Mouse (Mus musculus) intestine, embryonic 16.5 days (tissue): ENCODE measurements at regions not wholly inside any gene's neighbourhood (a gene's known extent, or its start where the extent isn't known, plus 50 kb on each side); places are given as distances from the start of the nearest gene placed in this dataset.
A peak's percentile ranks its signal among the peaks of the same experiment; 100 is the strongest.

Source experiments
- ATAC-seq: fragments of 200-750 bp; cut with Nextera tagmentation; 2 replicates; pipeline ENCODE4 v1.8.0; 2017; ENCODE audit warnings: moderate TSS enrichment, moderate library complexity
- H3K27ac ChIP-seq: fragments of 300-500 bp; sonication (generic); 2 replicates; pipeline ENCODE4 v1.5.1; 2014; ENCODE audit warnings: mild to moderate bottlenecking, low read length
- H3K27me3 ChIP-seq: fragments of 300-500 bp; sonication (generic); replicated peaks from 2 replicates; pipeline ENCODE4 v1.6.1; 2014; ENCODE audit warnings: low read length, control low read depth, mixed read lengths; ENCODE audit not compliant: control insufficient read depth, insufficient read depth
- H3K36me3 ChIP-seq: fragments of 300-500 bp; sonication (generic); 2 replicates; pipeline ENCODE4 v1.6.1; 2014; ENCODE audit warnings: low read length, control low read depth; ENCODE audit not compliant: control insufficient read depth, insufficient read depth
- H3K4me1 ChIP-seq: fragments of 300-500 bp; sonication (generic); 2 replicates; pipeline ENCODE4 v1.6.1; 2014; ENCODE audit warnings: low read length, control low read depth, mixed read lengths; ENCODE audit not compliant: control insufficient read depth, insufficient read depth
- H3K4me2 ChIP-seq: fragments of 300-500 bp; sonication (generic); 2 replicates; pipeline ENCODE4 v1.6.1; 2014; ENCODE audit warnings: low read depth, low read length, control low read depth
- H3K4me3 ChIP-seq: fragments of 300-500 bp; sonication (generic); 2 replicates; pipeline ENCODE4 v1.5.1; 2014; ENCODE audit warnings: mild to moderate bottlenecking, low read length
- H3K9ac ChIP-seq: fragments of 300-500 bp; sonication (generic); 2 replicates; pipeline ENCODE4 v1.6.1; 2014; ENCODE audit warnings: low read depth, low read length
- H3K9me3 ChIP-seq: fragments of 300-500 bp; sonication (generic); 2 replicates; pipeline ENCODE4 v1.6.1; 2016; ENCODE audit warnings: low read length, control low read depth; ENCODE audit not compliant: control insufficient read depth
- WGBS: fragments of 180-500 bp; shearing (Covaris S2); extraction: QIAGEN DNeasy Blood & Tissue Kit; methylation state at CpG from one replicate; pipeline ENCODE4 v1.1.7; 2014; 5-methylcytosine and 5-hydroxymethylcytosine counted together

- Histone ChIP-seq H3K27ac (no peak overlapping the region), H3K36me3 (no peaks in the 10 kb centered on the region), H3K4me1 (no peaks in the 10 kb centered on the region), H3K9ac (no peak overlapping the region), H3K27me3 (no peaks in the 10 kb centered on the region), H3K4me3 (no peak overlapping the region), H3K9me3 (no peaks in the 10 kb centered on the region), H3K4me2 (no peak overlapping the region)
- 93% methylated on average over 6 of the region's 6 CpGs for WGBS
- no peak for ATAC-seq
Measured at GRCm38 (mm10) chr12:15555471-15555870, 261.3 kb downstream of the Trib2 start.

- H3K27ac ChIP-seq = no peak overlapping the region
- no peaks in the 10 kb centered on the region for H3K27me3 ChIP-seq
- H3K4me1 ChIP-seq = no peaks in the 10 kb centered on the region
- ATAC-seq = no peak
- H3K36me3 ChIP-seq = no peaks in the 10 kb centered on the region
- no peaks in the 10 kb centered on the region for H3K9me3 ChIP-seq
- no peak overlapping the region for H3K4me3 ChIP-seq
- no peak overlapping the region for H3K9ac ChIP-seq
- 68% methylated on average over 4 of the region's 4 CpGs for WGBS
- no peak overlapping the region for H3K4me2 ChIP-seq
Measured at GRCm38 (mm10) chr12:15553681-15554007, 263.1 kb downstream of the Trib2 start.

GRCm38 (mm10) chr12:15552979-15553680, 263.6 kb downstream of the Trib2 start:
- no peaks in the 10 kb centered on the region for H3K36me3 ChIP-seq
- H3K4me3 ChIP-seq = no peak overlapping the region
- no peak overlapping the region for H3K27ac ChIP-seq
- H3K4me1 ChIP-seq = no peaks in the 10 kb centered on the region
- H3K9me3 ChIP-seq = no peaks in the 10 kb centered on the region
- WGBS = 46% methylated on average over 6 of the region's 6 CpGs
- no peak overlapping the region for H3K9ac ChIP-seq
- ATAC-seq = peak; percentile 53
- no peak overlapping the region for H3K4me2 ChIP-seq
- no peaks in the 10 kb centered on the region for H3K27me3 ChIP-seq

- no peak for ATAC-seq
- Histone ChIP-seq H3K27ac (no peak overlapping the region), H3K4me3 (no peak overlapping the region), H3K9ac (no peak overlapping the region), H3K4me2 (no peak overlapping the region), H3K9me3 (no peaks in the 10 kb centered on the region), H3K4me1 (no peaks in the 10 kb centered on the region), H3K27me3 (no peaks in the 10 kb centered on the region), H3K36me3 (no peaks in the 10 kb centered on the region)
- 54% methylated on average over 2 of the region's 2 CpGs for WGBS
Measured at GRCm38 (mm10) chr12:15552210-15552609, 264.5 kb downstream of the Trib2 start.

GRCm38 (mm10) chr12:15551281-15551900, 265.3 kb downstream of the Trib2 start:
- Histone ChIP-seq H3K36me3 (no peaks in the 10 kb centered on the region), H3K9ac (no peak overlapping the region), H3K4me2 (no peak overlapping the region), H3K9me3 (no peaks in the 10 kb centered on the region), H3K27me3 (no peaks in the 10 kb centered on the region), H3K27ac (no peak overlapping the region), H3K4me1 (no peaks in the 10 kb centered on the region), H3K4me3 (no peak overlapping the region)
- 74% methylated on average over 4 of the region's 4 CpGs for WGBS
- ATAC-seq = no peak

GRCm38 (mm10) chr12:15544351-15544750, 272.4 kb downstream of the Trib2 start:
- ATAC-seq = no peak
- no peaks in the 10 kb centered on the region for H3K4me1 ChIP-seq
- WGBS = 51% methylated on average over 1 of the region's 1 CpGs

GRCm38 (mm10) chr12:15542486-15542885, 274.2 kb downstream of the Trib2 start:
- Histone ChIP-seq H3K9ac (no peak overlapping the region), H3K36me3 (no peaks in the 10 kb centered on the region), H3K4me3 (no peak overlapping the region), H3K4me2 (no peak overlapping the region), H3K9me3 (no peaks in the 10 kb centered on the region), H3K4me1 (no peaks in the 10 kb centered on the region), H3K27me3 (no peaks in the 10 kb centered on the region), H3K27ac (no peak overlapping the region)
- whole genome bisulfite sequencing = 70% methylated on average over 2 of the region's 2 CpGs
- ATAC-seq = no peak

More at GRCm38 (mm10) chr12:15544351-15544750, 272.4 kb downstream of the Trib2 start:
- H3K4me2 ChIP-seq = no peak overlapping the region
- no peaks in the 10 kb centered on the region for H3K27me3 ChIP-seq
- no peaks in the 10 kb centered on the region for H3K36me3 ChIP-seq
- no peak overlapping the region for H3K9ac ChIP-seq
- H3K4me3 ChIP-seq = no peak overlapping the region
- H3K9me3 ChIP-seq = no peaks in the 10 kb centered on the region
- H3K27ac ChIP-seq = no peak overlapping the region

- 79% methylated on average over 8 of the region's 8 CpGs for WGBS
Measured at GRCm38 (mm10) chr12:15536852-15537368, 279.8 kb downstream of the Trib2 start.

GRCm38 (mm10) chr12:15536247-15536646, 280.5 kb downstream of the Trib2 start:
- H3K4me1 ChIP-seq = no peaks in the 10 kb centered on the region
- H3K4me3 ChIP-seq = no peak overlapping the region
- H3K4me2 ChIP-seq = no peak overlapping the region
- no peaks in the 10 kb centered on the region for H3K9me3 ChIP-seq
- H3K27me3 ChIP-seq = no peaks in the 10 kb centered on the region
- H3K9ac ChIP-seq = no peak overlapping the region
- no peak overlapping the region for H3K27ac ChIP-seq
- no peak for ATAC-seq
- WGBS = 93% methylated on average over 5 of the region's 5 CpGs
- no peaks in the 10 kb centered on the region for H3K36me3 ChIP-seq

More at GRCm38 (mm10) chr12:15536852-15537368, 279.8 kb downstream of the Trib2 start:
- no peaks in the 10 kb centered on the region for H3K27me3 ChIP-seq
- no peak overlapping the region for H3K9ac ChIP-seq
- no peak overlapping the region for H3K4me3 ChIP-seq
- no peak for ATAC-seq
- no peaks in the 10 kb centered on the region for H3K9me3 ChIP-seq
- no peak overlapping the region for H3K4me2 ChIP-seq
- no peaks in the 10 kb centered on the region for H3K4me1 ChIP-seq
- H3K27ac ChIP-seq = no peak overlapping the region
- H3K36me3 ChIP-seq = no peaks in the 10 kb centered on the region
